In genomic region chr9:48354793-48355192, GRCm38 (mm10) we compare ENCODE assay signal across 7 mouse cellular contexts. TPM values are rescaled to one million over a fixed set of nuclear protein-coding genes. Genes with fewer than 3 reads are reported as not detected.
DNase-seq lines count a peak whose midpoint lies in the region; ATAC-seq and TF ChIP-seq lines count a peak whose summit lies in the region.

No protein-coding gene starts in this region.

- no peak overlapping the region for H3K27ac ChIP-seq in small intestine, adult 2 months (ENCODE audit: insufficient read depth, low read depth, low read length)

- no peak for TF ChIP-seq POLR2A in small intestine, adult 2 months (IDR thresholded peaks at IDR 0.05; ENCODE audit: low read depth, low read length)

- peak; percentile 79 for DNase-seq in R1 (ENCODE audit: low read depth, low spot score)
- peak; percentile 76 to 83 for DNase-seq in cerebellum, postnatal 25 days
- DNase-seq in layer of hippocampus, postnatal 10 days (ENCODE audit: low spot score in 2 of 2) = peak; percentile 79
- DNase-seq in lung, postnatal 10 days = peak; percentile 92

- no peaks in the 10 kb centered on the region for H3K27me3 ChIP-seq in E14TG2a.4 (ENCODE audit: insufficient read depth, low read length)
- H3K27me3 ChIP-seq in small intestine, adult 2 months (ENCODE audit: control insufficient read depth, insufficient read depth, low read length) = no peaks in the 10 kb centered on the region

- WGBS in small intestine, adult 2 months = 40% methylated on average over 3 of the region's 3 CpGs

- peak; percentile 80 for TF ChIP-seq CTCF in E14TG2a.4 (conservative IDR thresholded peaks at IDR 0.05; ENCODE audit: low read length)
- peak; percentile 60; the same call in 1 of the 2 replicates for TF ChIP-seq CTCF in small intestine, adult 2 months (IDR thresholded peaks at IDR 0.05; ENCODE audit: extremely low read depth, insufficient read length, insufficient replicate concordance, low read depth, low read length)

- H3K4me1 ChIP-seq in E14TG2a.4 (replicated peaks; ENCODE audit: low read depth, low read length) = peaks cover 12% of the 10 kb centered on the region
- H3K4me1 ChIP-seq in small intestine, adult 2 months (ENCODE audit: control insufficient read depth, insufficient read depth, insufficient read length, low read length) = no peaks in the 10 kb centered on the region

- peak; percentile 68 for ATAC-seq in granulocyte monocyte progenitor cell, adult 5-6 weeks (replicated peaks; ENCODE audit: poor library complexity, severe bottlenecking)

- no peak overlapping the region for H3K4me3 ChIP-seq in E14TG2a.4 (replicated peaks; ENCODE audit: low read length)
- no peak overlapping the region for H3K4me3 ChIP-seq in small intestine, adult 2 months (ENCODE audit: low read depth, low read length)

- H3K36me3 ChIP-seq in E14TG2a.4 (ENCODE audit: insufficient read depth, low read length) = no peaks in the 10 kb centered on the region
- H3K36me3 ChIP-seq in small intestine, adult 2 months (ENCODE audit: control insufficient read depth, insufficient read depth, low read length) = no peaks in the 10 kb centered on the region

- H3K9me3 ChIP-seq in E14TG2a.4 (ENCODE audit: low read length) = peaks cover 8% of the 10 kb centered on the region

RNA-seq across cellular contexts. Expression of gene Nxpe2, which starts 1.5 kb away (rescaled TPM):
- total RNA-seq in granulocyte monocyte progenitor cell, adult 5-6 weeks (2014; fragmentation: Nextera tagmentation) = 0.17 and 4.9 TPM in 2 replicates
- total RNA-seq in granulocyte monocyte progenitor cell, adult 5-6 weeks (2017) = 1.7 and 2.6 TPM in 2 replicates
- under 1 TPM; 0.60 to 0.96 TPM for total RNA-seq in layer of hippocampus, postnatal 10 days (2021)
- polyA plus RNA-seq in small intestine, adult 2 months (2012; rRNA removed) = 0.52 TPM in 1 of 2 replicates, not detected in the other
